Mouse (Mus musculus) heart, postnatal 25 days (tissue): ENCODE data around the gene Kcnrg. TPM values are rescaled to one million over a fixed set of nuclear protein-coding genes. Genes with fewer than 3 reads are reported as not detected.
A peak's percentile ranks its signal among the peaks of the same experiment; 100 is the strongest.
"Not testable (repeated sequence)": the region's sequence is repeated elsewhere in the genome, so short reads cannot be mapped to it uniquely, and the experiment has no call there.

Source experiments
- DNase-seq: peaks from one replicate; pipeline ENCODE4 v3.0.0; 2022; ENCODE audit warnings: low spot score
- intact Hi-C: fragments of 180-260 bp; cut with DNase I; formaldehyde crosslinking; loops from one replicate; pipeline ENCODE4 v1.15.1; 2025
- total RNA-seq, 2 experiments: library from RNA; stranded (reverse); gene quantifications; 2 replicates each; pipeline ENCODE4 v1.2.3; 2021

The Kcnrg gene
- under 1 TPM in 1 of 2 experiments, not detected in 1; 0.13 TPM for total RNA-seq

- intact Hi-C loops, result no loop called here
- DNase-seq, result no peak
Measured at GRCm38 (mm10) chr14:61607157-61607556, at the start of gene Kcnrg. Gene Kcnrg (plus strand): TSS chr14:61607457.

- intact Hi-C loops, result loop anchor here (5.0 kb wide), 1 partner anchor 38 kb away; the partner anchor contains the start of gene Trim13
- no peak for DNase-seq
Measured at GRCm38 (mm10) chr14:61558901-61559300, 48.4 kb upstream of the Kcnrg start.

- intact Hi-C loops, result loop anchor here (5.0 kb wide), 1 partner anchor 37 kb away; the partner anchor contains the start of gene Trim13
Measured at GRCm38 (mm10) chr14:61559856-61560255, 47.4 kb upstream of the Kcnrg start.

GRCm38 (mm10) chr14:61566211-61566610, 41.0 kb upstream of the Kcnrg start:
- intact Hi-C loops, DNase-seq: not testable (repeated sequence)

More at GRCm38 (mm10) chr14:61559856-61560255, 47.4 kb upstream of the Kcnrg start:
- DNase-seq, result no peak

- intact Hi-C loops, result no loop called here
Measured at GRCm38 (mm10) chr14:61569344-61569743, 37.9 kb upstream of the Kcnrg start.

GRCm38 (mm10) chr14:61571366-61571765, 35.9 kb upstream of the Kcnrg start:
- peak; percentile 33 for DNase-seq
- intact Hi-C loops, result loop anchor here (1.0 to 10.0 kb wide), 5 partner anchors 76 to 885 kb away; partner anchors contain the start of gene Gucy1b2

More at GRCm38 (mm10) chr14:61569344-61569743, 37.9 kb upstream of the Kcnrg start:
- no peak for DNase-seq

GRCm38 (mm10) chr14:61572131-61572530, 35.1 kb upstream of the Kcnrg start:
- DNase-seq, result no peak
- intact Hi-C loops, result loop anchor here (5.0 to 10.0 kb wide), 2 partner anchors 75 to 763 kb away; no protein-coding TSS in a partner anchor

GRCm38 (mm10) chr14:61575066-61575465, 32.2 kb upstream of the Kcnrg start:
- no peak for DNase-seq
- intact Hi-C loops, result loop anchor here (10.0 kb wide), 1 partner anchor 760 kb away; no protein-coding TSS in a partner anchor

- intact Hi-C loops, result loop anchor here (10.0 kb wide), 1 partner anchor 759 kb away; no protein-coding TSS in a partner anchor
- DNase-seq, result no peak
Measured at GRCm38 (mm10) chr14:61575941-61576340, 31.3 kb upstream of the Kcnrg start.

GRCm38 (mm10) chr14:61589288-61590065, 17.8 kb upstream of the Kcnrg start:
- intact Hi-C loops, result no loop called here
- no peak for DNase-seq

- no peak for DNase-seq
- intact Hi-C loops, result loop anchor here (5.0 kb wide), 1 partner anchor 40 kb away; the partner anchor contains the start of gene Spryd7
Measured at GRCm38 (mm10) chr14:61596719-61597426, 10.4 kb upstream of the Kcnrg start.

- intact Hi-C loops, result loop anchor here (2.0 to 5.0 kb wide), 2 partner anchors 41 to 49 kb away; partner anchors contain the start of gene Spryd7
- no peak for DNase-seq
Measured at GRCm38 (mm10) chr14:61597968-61598367, 9.3 kb upstream of the Kcnrg start, which contains the start of gene Trim13. Gene Trim13 (plus strand): TSS chr14:61598247.

- peak; percentile 85 for DNase-seq
- intact Hi-C loops, result loop anchor here (2.0 to 5.0 kb wide), 2 partner anchors 42 to 48 kb away; partner anchors contain the start of gene Spryd7
Measured at GRCm38 (mm10) chr14:61599057-61599806, 8.0 kb upstream of the Kcnrg start.

- no peak for DNase-seq
- intact Hi-C loops, result no loop called here
Measured at GRCm38 (mm10) chr14:61601348-61601747, 5.9 kb upstream of the Kcnrg start.

GRCm38 (mm10) chr14:61603069-61603755, 4.0 kb upstream of the Kcnrg start:
- intact Hi-C loops, result no loop called here

GRCm38 (mm10) chr14:61604081-61604480, 3.2 kb upstream of the Kcnrg start:
- intact Hi-C loops, result no loop called here
- DNase-seq, result no peak

More at GRCm38 (mm10) chr14:61603069-61603755, 4.0 kb upstream of the Kcnrg start:
- DNase-seq, result no peak

- DNase-seq, intact Hi-C loops: not testable (repeated sequence)
Measured at GRCm38 (mm10) chr14:61606088-61606487, 1.2 kb upstream of the Kcnrg start.

- intact Hi-C loops, result no loop called here
- no peak for DNase-seq
Measured at GRCm38 (mm10) chr14:61611766-61612165, 4.5 kb downstream of the Kcnrg start.

- intact Hi-C loops, result no loop called here
- no peak for DNase-seq
Measured at GRCm38 (mm10) chr14:61613319-61613718, 6.1 kb downstream of the Kcnrg start.
